Mouse (Mus musculus) right cerebral cortex, postnatal 4 days (tissue): ENCODE measurements around the gene Eipr1.
A peak's percentile ranks its signal among the peaks of the same experiment; 100 is the strongest.
"Not testable (repeated sequence)": the region's sequence is repeated elsewhere in the genome, so short reads cannot be mapped to it uniquely, and the experiment has no call there.

Experiments used
- DNase-seq: peaks from one replicate; pipeline ENCODE4 v3.0.0-alpha.2; 2022

Eipr1 gene

GRCm38 (mm10) chr12:28751508-28752263 lies at the start of gene Eipr1:
TSS of gene Eipr1 (plus strand) at chr12:28751803.
- peak; percentile 75 for DNase-seq

DNA sequence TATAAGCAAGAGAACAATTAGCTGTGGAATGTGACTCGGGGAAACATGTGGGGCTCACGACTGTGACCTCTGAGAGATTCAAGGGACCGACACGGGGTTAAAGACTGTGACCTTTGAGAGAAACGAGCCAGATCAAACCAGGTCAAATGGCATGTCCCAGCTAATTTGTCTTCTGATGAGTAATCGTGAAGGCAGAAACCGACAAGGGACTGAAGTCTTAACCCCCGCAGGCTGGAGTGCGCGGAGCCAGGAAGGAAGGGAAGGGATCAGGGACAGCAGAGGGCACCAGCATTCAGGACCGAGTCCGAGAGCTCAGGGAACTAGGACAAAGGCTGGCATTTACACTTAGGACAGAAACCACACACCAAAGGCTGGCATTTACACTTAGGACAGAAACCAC lies 47.2 kb upstream of the Eipr1 start:
- DNase-seq: no peak

- no peak for DNase-seq
Observed at GRCm38 (mm10) chr12:28705204-28705603, 46.4 kb upstream of the Eipr1 start.

GRCm38 (mm10) chr12:28708154-28708553 lies 43.4 kb upstream of the Eipr1 start:
- no peak for DNase-seq

GRCm38 (mm10) chr12:28710566-28711185 lies 40.9 kb upstream of the Eipr1 start:
- DNase-seq: peak; percentile 41

DNA sequence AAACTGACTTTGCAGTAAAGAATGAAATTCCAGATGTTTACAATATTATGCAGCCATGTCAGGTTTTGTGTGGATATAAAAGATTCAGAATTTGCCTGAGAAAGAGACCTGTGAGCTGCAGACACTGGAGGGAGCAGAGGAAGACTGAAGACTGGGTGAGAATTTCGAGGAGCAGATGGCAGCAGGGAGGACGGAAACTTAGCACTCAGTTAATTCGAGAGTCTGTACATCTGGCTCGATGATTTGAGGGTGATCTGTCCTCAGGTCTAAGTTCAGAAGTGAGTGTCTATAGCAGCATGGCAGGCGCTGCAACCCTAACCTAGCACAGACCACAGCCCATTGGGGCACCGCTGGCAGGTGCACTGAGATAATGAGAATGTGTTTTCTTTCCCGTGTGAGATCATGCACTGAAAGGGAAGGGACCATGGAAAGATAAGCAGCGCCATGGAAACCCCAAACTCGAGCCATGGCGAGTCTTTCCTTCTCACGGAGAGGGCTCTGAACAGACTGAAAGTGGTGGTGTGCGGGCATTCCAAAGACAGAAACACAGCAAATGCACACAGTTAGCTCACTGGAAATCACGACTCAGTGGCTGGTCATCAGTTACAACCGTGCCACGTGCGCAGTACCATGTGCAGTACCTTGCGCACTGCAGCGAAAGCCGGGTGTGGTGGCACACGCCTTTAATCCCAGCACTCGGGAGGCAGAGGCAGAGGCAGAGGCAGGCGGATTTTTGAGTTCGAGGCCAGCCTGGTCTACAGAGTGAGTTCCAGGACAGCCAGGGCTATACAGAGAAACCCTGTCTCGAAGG lies 36.6 kb upstream of the Eipr1 start:
- DNase-seq: no peak

DNA sequence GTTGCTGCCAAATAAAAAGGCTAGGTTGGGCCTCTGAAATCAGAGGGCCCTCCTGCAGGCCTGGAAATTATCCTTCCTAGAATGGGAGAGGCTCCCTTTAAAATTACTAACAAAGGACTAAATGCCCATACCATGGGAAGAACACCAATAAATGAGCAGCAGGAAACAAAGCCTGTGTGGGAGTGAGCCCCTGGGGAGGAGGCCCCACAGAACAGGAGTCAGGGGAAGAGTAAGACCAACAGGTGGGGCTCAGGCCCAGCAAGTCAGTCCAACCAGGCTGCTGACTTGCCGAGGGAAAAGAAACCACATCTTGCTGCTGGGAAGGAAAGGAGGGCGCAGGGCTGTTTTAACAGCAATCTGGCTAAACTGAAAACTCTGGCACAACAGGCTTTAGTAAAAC lies 34.5 kb upstream of the Eipr1 start:
- no peak for DNase-seq

DNA sequence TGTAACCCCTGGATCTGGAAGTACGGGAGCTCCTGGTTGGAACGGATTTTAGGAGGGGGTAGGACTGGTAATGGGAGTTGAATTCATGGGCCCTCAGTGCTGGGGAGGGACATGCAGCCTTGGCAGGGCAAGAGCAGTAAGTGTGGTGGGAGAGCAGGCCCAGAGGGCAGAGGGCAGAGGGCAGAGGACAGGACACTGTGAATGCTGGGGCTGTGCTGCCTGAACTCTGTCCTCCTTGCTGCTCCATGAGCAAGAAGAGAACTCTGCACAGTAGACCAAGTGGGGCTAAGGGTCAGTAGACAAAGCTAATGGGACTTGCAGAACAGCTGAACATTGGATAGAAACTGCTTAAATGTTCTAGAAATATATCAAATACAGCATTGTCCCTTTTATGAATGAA lies 33.5 kb upstream of the Eipr1 start:
- no peak for DNase-seq

GRCm38 (mm10) chr12:28724366-28724765 lies 27.2 kb upstream of the Eipr1 start:
- DNase-seq: no peak

GRCm38 (mm10) chr12:28726204-28726603 lies 25.4 kb upstream of the Eipr1 start:
- no peak for DNase-seq

DNA sequence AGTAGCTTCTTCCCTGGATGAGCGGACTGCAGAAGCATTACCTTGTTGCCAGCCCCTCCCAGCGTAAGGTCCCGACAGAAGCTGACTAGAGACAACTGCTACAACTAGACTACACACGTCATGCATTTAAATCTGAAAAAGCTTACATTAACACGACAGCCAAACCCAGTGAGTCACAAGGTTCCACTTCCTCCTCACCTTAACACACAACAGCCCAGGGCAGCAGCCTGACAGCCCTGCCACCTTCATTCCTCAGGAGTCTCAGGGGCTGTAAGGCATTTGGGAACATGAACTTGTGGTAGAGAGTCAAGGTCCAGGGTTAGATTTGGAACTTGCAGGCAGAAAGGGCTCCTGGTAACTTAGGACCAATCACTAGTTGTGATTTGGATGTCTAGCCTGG lies 24.5 kb upstream of the Eipr1 start:
- no peak for DNase-seq

DNA sequence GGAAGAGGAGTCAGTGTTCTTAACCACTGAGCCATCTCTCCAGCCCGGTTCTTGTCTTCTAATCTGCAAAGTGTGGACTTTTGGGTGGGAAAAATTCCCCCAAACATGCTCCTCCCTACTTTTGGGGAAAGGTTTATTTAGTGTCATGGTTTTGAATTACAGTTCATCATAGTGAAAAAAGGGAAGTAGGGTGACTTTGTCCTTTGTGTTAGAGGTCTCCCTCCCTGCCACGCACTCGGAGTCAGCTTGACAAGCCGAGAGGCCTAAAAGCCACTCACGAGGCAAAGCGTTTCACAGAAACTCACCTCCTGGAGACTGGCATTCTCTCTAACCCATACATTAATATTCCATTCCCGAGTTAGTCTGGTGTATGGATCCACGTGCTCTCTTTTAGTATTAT lies 19.0 kb upstream of the Eipr1 start:
- no peak for DNase-seq

DNA sequence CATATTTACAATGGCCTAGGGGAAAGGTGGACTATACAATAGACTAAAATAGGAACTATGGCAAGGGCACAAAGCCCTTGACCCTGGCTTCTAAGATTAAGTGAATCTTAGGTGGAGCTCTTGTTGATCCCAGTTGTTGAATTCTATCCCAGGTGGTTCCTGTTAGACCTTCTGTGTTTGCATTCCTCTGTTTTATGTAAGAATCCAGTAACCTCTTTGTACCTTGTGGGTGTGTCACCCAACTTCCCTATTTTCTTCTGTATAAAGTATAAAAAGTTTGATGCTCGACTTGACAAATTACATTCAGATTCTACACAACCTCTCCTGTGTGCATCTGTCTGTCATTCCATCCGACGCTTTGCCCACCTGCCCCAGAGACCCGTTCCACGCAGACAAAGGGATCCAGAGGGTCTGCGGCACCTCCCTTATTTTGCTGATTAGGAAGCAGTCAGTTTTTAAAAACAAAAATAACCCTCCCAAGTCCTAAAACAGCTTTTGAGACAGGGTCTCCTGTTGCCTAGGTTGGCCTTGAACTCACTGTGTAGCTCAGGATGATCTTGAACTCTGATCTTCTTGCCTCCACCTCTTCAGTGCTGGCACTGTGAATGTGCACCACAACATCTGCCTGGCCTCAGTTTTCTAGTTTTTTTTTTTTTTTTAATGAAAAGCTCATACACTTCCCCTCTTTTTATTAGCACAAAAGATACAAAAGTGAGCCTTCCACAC lies 17.9 kb upstream of the Eipr1 start:
- not testable (repeated sequence) for DNase-seq

DNA sequence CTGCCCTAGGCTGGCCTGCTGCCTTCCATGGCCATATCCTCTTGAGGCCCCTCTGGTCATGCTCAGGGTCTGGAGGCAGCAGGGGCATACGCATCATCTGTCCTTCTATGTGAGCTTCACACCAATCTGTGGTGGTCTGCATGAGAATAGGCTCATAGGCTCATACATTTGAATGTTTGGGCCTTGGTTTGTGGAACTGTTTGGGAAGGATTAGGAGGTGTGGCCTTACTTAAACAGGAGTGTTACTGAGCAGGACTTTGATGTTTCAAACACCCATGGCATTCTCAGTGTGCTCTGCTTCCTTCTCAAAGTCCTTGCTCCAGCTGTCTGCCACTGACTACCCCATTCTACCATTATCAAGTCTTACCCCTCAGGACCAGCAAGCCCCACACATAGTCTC lies 17.3 kb upstream of the Eipr1 start:
- DNase-seq: no peak

- DNase-seq: no peak
Observed at GRCm38 (mm10) chr12:28735293-28735692, 16.3 kb upstream of the Eipr1 start.

GRCm38 (mm10) chr12:28743328-28743727 lies 8.3 kb upstream of the Eipr1 start:
- no peak for DNase-seq

- DNase-seq: peak; percentile 84
Observed at GRCm38 (mm10) chr12:28750021-28750633, 1.5 kb upstream of the Eipr1 start, which contains the start of gene Trappc12. TSS of gene Trappc12 (minus strand) at chr12:28750472.

DNA sequence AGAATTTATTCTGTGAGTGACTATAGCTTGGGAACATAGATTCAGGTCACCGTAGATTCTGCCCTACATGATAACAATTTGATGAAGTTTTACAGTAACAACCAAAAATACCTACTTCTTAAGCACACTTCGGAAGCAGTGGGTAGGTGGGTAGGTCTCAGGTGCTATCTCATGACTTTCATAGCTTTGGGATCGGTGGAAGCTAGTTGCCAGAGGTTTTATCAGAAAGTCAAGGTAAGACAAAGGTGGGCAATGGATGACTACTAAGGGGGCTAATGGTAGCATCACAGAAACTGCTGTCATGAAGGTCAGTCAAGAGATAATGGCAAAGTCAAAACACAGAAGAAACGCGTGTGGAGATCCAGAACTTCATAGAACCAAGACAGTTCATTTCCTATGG lies 727 bp upstream of the Eipr1 start:
- DNase-seq: no peak

- no peak for DNase-seq
Observed at GRCm38 (mm10) chr12:28756019-28756418, 4.4 kb downstream of the Eipr1 start.

GRCm38 (mm10) chr12:28769953-28770352 lies 18.4 kb downstream of the Eipr1 start:
- no peak for DNase-seq

- no peak for DNase-seq
Observed at GRCm38 (mm10) chr12:28773815-28774214, 22.2 kb downstream of the Eipr1 start.

DNA sequence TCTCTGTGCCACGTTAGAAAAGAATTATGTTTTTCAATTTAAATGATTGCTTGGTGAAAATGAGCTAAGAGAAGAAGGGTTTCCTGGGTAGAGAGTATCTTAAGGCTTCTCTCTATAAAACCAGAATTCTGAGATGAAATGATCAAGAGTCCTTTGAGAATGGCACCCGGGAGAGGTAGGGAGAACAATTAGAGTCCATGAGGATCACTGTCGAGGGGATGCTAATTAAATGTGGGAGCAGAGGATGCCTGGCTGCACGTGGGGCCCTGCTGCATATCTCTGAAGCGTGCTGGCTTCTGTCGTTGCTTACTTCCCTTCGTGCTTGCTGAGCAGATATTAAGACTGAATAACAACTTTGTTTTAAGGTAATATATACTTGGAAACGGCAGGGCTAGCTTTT lies 23.5 kb downstream of the Eipr1 start:
- DNase-seq: no peak

- no peak for DNase-seq
Observed at GRCm38 (mm10) chr12:28775627-28776026, 24.0 kb downstream of the Eipr1 start.
